Mouse (Mus musculus) small intestine, adult 2 months (tissue): Measurements from ENCODE around the gene Cox11. TPM values are rescaled to one million over a fixed set of nuclear protein-coding genes. Genes with fewer than 3 reads are reported as not detected.

Source experiments
- H3K27ac ChIP-seq: fragments of 200-500 bp; 2 replicates; pipeline ENCODE4 v1.5.1; 2012; ENCODE audit warnings: low read depth, low read length, control low read depth, inconsistent platforms; ENCODE audit not compliant: insufficient read depth
- H3K27me3 ChIP-seq: fragments of 200-500 bp; 2 replicates; pipeline ENCODE4 v1.6.1; 2012; ENCODE audit warnings: mild to moderate bottlenecking, moderate library complexity, low read length, inconsistent platforms; ENCODE audit not compliant: control insufficient read depth, insufficient read depth
- H3K36me3 ChIP-seq: fragments of 200-500 bp; 2 replicates; pipeline ENCODE4 v1.6.1; 2012; ENCODE audit warnings: mild to moderate bottlenecking, low read length, control low read depth, inconsistent platforms; ENCODE audit not compliant: control insufficient read depth, insufficient read depth
- H3K4me1 ChIP-seq: fragments of 200-500 bp; 2 replicates; pipeline ENCODE4 v1.6.1; 2012; ENCODE audit warnings: low read length, inconsistent platforms, mixed read lengths; ENCODE audit not compliant: control insufficient read depth, insufficient read depth, insufficient read length
- H3K4me3 ChIP-seq: fragments of 200-500 bp; 2 replicates; pipeline ENCODE4 v1.5.1; 2012; ENCODE audit warnings: low read depth, mild to moderate bottlenecking, control low read depth, inconsistent platforms, low read length, moderate library complexity
- CTCF ChIP-seq: fragments of 200-500 bp; IDR thresholded peaks from 2 replicates; pipeline ENCODE4 v1.5.1; 2012; ENCODE audit warnings: low read depth, mild to moderate bottlenecking, control low read depth, inconsistent platforms, low read length, moderate library complexity, mixed read lengths; ENCODE audit not compliant: insufficient replicate concordance, insufficient read length; ENCODE audit errors: extremely low read depth
- POLR2A ChIP-seq: fragments of 200-500 bp; IDR thresholded peaks from 2 replicates; pipeline ENCODE4 v1.6.1; 2012; ENCODE audit warnings: low read depth, mild to moderate bottlenecking, control low read depth, inconsistent platforms, low read length, moderate library complexity
- WGBS: fragments of 180-500 bp; shearing (Covaris S2); methylation state at CpG from one replicate; pipeline ENCODE4 v1.1.7; 2018; 5-methylcytosine and 5-hydroxymethylcytosine counted together
- polyA plus RNA-seq: library from polyadenylated mRNA; depleted of rRNA; stranded (reverse); fragments of >200 nt; gene quantifications from 2 replicates; pipeline ENCODE4 v1.2.3, GENCODE M21; 2012

Cox11 gene
- polyA plus RNA-seq, 1 experiment = 30.2 TPM

- H3K27me3 ChIP-seq = no peaks in the 10 kb centered on the region
- TF ChIP-seq POLR2A (no peak), CTCF (no peak)
- no peaks in the 10 kb centered on the region for H3K4me1 ChIP-seq
- H3K4me3 ChIP-seq = no peak overlapping the region
- WGBS = 69% methylated on average over 6 of the region's 6 CpGs
- peaks cover 60% of the 10 kb centered on the region for H3K36me3 ChIP-seq
- no peak overlapping the region for H3K27ac ChIP-seq
These were observed 11.8 kb downstream of the Cox11 start for GRCm38 (mm10) chr11:90649777-90650176.

- no peak overlapping the region for H3K27ac ChIP-seq
- H3K27me3 ChIP-seq = no peaks in the 10 kb centered on the region
- TF ChIP-seq CTCF = no peak
- TF ChIP-seq POLR2A = no peak
- no peaks in the 10 kb centered on the region for H3K4me1 ChIP-seq
- no peak overlapping the region for H3K4me3 ChIP-seq
- peaks cover 54% of the 10 kb centered on the region for H3K36me3 ChIP-seq
- 84% methylated on average over 9 of the region's 9 CpGs for WGBS
These were observed 12.4 kb downstream of the Cox11 start for GRCm38 (mm10) chr11:90650231-90650885.

- Histone ChIP-seq H3K27ac (no peak overlapping the region), H3K4me3 (no peak overlapping the region), H3K4me1 (no peaks in the 10 kb centered on the region), H3K36me3 (peaks cover 56% of the 10 kb centered on the region), H3K27me3 (no peaks in the 10 kb centered on the region)
- TF ChIP-seq CTCF (no peak), POLR2A (no peak)
- WGBS = 95% methylated on average over 4 of the region's 4 CpGs
These were observed 14.6 kb downstream of the Cox11 start for GRCm38 (mm10) chr11:90652603-90653002.

GRCm38 (mm10) chr11:90657527-90657926 lies 19.6 kb downstream of the Cox11 start:
- TF ChIP-seq POLR2A (no peak), CTCF (no peak)
- Histone ChIP-seq H3K27ac (peak overlapping the region; percentile 67), H3K4me3 (no peak overlapping the region), H3K36me3 (peaks cover 54% of the 10 kb centered on the region), H3K27me3 (no peaks in the 10 kb centered on the region), H3K4me1 (peaks cover 4% of the 10 kb centered on the region; the same call in 1 of the 2 replicates)
- WGBS = 62% methylated on average over 12 of the region's 12 CpGs

GRCm38 (mm10) chr11:90660662-90661061 lies 22.7 kb downstream of the Cox11 start:
- Histone ChIP-seq H3K36me3 (peaks cover 42% of the 10 kb centered on the region), H3K27me3 (no peaks in the 10 kb centered on the region), H3K4me1 (peaks cover 20% of the 10 kb centered on the region; the same call in 1 of the 2 replicates), H3K27ac (no peak overlapping the region), H3K4me3 (no peak overlapping the region)
- TF ChIP-seq POLR2A (no peak), CTCF (no peak)
- WGBS = 88% methylated on average over 4 of the region's 4 CpGs

- Histone ChIP-seq H3K4me1 (peaks cover 29% of the 10 kb centered on the region; the same call in 1 of the 2 replicates), H3K27ac (peak overlapping the region; percentile 65), H3K4me3 (no peak overlapping the region), H3K36me3 (peaks cover 25% of the 10 kb centered on the region), H3K27me3 (no peaks in the 10 kb centered on the region)
- 16% methylated on average over 3 of the region's 3 CpGs for WGBS
- TF ChIP-seq POLR2A = no peak
- TF ChIP-seq CTCF = no peak
These were observed 25.1 kb downstream of the Cox11 start for GRCm38 (mm10) chr11:90663052-90663451.

GRCm38 (mm10) chr11:90663618-90664297 lies 25.8 kb downstream of the Cox11 start:
- no peak for TF ChIP-seq CTCF
- no peak for TF ChIP-seq POLR2A
- peak overlapping the region; percentile 65 for H3K27ac ChIP-seq
- no peaks in the 10 kb centered on the region for H3K27me3 ChIP-seq
- no peak overlapping the region for H3K4me3 ChIP-seq
- peaks cover 29% of the 10 kb centered on the region; the same call in 1 of the 2 replicates for H3K4me1 ChIP-seq
- WGBS = 66% methylated on average over 5 of the region's 5 CpGs
- peaks cover 24% of the 10 kb centered on the region for H3K36me3 ChIP-seq
